Mouse (Mus musculus) 416B (cell line): Measurements from ENCODE around the gene Twist1.
A peak's percentile ranks its signal among the peaks of the same experiment; 100 is the strongest.

Source experiments
- DNase-seq: peaks from one replicate; pipeline ENCODE4 v3.0.0; 2011; ENCODE audit warnings: low read depth

Twist1 gene

GRCm38 (mm10) chr12:33957400-33958240 lies at the start of gene Twist1:
TSS of gene Twist1 (plus strand) at chr12:33957671.
- no peak for DNase-seq

DNA sequence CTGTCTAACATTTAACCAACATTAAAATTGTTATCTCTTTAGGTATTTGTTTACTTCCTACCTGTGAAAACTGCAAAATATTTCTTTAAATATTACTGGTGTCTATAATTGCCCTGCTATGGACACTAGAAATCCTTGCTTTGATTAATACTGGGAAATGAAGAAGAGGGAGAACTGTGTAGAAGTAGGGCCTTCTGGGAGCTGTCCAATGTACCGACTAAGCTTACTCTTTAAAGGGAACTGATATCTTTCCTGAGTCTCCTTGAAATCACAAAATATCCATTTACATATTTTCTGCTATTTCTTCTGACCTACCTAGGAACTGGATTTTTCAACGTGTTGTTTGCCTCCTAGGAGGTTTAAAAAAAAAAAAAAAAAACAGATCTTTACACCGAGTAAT lies 30.7 kb upstream of the Twist1 start:
- DNase-seq, result peak; percentile 23

DNA sequence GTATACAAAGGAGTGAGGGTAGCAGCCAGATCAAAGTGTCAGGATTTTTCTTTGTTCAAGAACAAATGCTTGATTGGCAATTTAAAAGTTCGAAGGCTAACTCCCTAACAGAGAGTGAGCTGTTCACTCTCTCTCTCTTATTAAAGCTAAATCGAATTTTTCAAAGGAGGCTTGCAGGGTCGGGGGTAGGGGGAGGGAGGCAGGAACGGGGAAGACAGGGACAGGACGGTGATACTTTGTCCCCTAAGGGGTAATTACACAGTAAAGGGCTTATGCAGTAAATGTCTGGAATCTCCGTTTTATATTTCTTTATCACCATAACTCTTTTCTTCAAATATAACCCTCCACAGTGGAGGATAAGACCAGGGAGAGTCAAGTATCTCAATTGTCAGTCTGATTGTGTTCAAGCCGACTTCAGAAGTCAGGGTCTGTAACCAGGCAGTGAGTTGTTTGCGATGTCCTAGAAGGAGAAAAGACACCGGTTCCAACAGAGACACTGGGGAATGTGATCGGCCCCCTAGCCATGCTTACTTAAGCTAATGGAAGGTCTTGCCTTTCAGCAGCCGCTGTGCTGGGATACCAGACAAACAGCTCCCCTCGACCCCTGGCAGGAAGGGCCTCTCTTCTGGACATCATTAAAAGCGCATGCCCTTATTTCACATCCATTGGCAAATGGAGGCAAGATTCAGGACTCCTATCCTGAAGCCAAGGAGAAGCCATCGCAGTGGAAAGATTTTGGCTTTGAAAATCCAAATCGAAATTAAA lies 30.0 kb upstream of the Twist1 start:
- no peak for DNase-seq

- no peak for DNase-seq
Measured at GRCm38 (mm10) chr12:33928331-33929192, 28.9 kb upstream of the Twist1 start, which contains the start of gene Ferd3l. TSS of gene Ferd3l (plus strand) at chr12:33928425.

DNA sequence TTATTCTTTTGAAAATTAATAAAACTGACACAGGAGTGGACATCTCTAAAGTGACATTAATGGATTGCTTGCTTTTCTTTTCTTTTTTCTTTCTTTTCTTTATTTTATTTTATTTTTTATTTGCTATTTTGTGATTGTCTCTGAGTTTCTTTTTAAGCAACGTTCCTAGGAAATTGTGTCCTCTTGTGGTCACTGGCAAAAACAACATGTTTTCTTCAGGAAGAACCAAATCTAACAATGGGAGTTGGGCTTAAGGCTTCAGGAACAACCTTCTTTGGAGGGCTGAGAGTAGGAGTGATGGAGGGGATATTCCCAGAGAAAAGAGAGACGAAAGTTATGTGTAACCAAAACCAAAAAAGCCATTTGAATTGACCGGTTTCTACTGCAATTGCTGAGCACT lies 4.6 kb upstream of the Twist1 start:
- no peak for DNase-seq

GRCm38 (mm10) chr12:33954931-33955565 lies 2.4 kb upstream of the Twist1 start:
- no peak for DNase-seq

- DNase-seq, result no peak
Measured at GRCm38 (mm10) chr12:33955606-33956295, 1.7 kb upstream of the Twist1 start.

DNA sequence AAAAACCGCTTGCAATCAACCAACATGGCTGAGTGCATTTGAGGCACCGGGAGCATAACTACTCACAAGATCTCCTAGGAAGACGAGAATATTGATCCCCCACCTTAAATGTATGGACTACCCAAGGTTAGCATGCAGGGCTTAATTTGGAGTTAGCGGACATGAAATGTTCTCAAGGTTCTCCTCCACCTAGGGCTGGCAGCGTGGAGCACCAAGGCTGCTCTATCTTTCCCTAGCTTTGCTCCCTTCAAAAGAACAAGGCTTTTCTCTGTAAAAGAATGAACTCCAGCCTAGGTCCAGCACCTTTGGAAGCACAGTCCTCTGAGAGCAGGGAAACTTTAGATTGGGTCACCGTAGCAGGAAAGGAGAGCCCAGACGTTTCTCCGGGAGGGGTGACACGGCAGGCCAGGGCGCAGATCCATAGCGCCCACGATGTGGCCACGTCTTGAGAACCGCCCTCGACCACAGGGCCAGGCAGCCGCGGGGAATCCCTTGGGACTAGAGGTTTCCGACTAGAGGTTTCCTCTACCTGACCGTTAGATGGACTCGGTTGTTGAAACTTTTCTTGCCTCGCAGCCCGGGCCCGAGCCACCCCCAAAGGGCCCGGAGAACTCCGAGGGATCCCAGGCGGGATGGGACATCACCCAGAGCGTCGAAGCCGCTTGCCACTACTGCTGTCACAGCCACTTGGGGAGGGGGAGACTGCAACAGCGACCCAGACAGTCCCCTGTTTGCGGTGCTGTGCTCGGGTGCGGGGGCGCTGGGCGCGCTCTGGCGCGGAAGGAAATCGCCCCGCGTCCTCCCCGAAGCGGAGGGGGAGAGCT lies 683 bp upstream of the Twist1 start:
- no peak for DNase-seq

- DNase-seq, result no peak
Measured at GRCm38 (mm10) chr12:33958241-33959194, 1.0 kb downstream of the Twist1 start.

DNA sequence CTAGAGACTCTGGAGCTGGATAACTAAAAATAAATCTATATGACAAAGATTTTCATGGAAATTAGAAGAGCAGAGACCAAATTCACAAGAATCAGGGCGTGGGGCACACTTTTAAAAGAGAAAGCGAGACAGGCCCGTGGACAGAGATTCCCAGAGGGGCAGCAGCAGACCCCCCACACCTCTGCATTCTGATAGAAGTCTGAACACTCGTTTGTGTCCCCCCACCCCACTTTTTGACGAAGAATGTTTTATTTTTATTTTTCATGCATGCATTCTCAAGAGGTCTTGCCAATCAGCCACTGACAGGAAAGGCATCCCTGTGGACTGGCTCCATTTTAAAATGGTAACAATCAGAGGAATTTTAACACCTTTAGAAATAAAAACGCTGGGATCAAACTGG lies 1.7 kb downstream of the Twist1 start:
- no peak for DNase-seq

DNA sequence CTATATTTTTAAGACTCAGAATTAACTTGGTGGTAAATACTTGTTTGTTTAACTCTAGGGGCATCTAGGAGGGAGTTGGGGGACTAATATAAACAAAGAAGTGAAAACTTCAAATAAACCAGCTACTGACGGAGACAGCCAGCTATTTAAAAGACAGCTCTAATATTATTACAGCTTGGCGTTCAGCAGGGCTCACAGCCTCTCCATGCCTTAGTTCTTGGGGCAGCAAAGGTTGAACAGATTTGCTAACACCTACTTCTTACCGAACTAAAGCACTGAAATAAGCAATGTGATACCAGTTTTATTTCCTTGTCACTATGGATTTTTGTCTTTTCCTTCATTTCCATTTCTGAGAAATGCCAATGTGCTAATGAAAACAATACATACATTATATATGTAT lies 2.4 kb downstream of the Twist1 start:
- no peak for DNase-seq

DNA sequence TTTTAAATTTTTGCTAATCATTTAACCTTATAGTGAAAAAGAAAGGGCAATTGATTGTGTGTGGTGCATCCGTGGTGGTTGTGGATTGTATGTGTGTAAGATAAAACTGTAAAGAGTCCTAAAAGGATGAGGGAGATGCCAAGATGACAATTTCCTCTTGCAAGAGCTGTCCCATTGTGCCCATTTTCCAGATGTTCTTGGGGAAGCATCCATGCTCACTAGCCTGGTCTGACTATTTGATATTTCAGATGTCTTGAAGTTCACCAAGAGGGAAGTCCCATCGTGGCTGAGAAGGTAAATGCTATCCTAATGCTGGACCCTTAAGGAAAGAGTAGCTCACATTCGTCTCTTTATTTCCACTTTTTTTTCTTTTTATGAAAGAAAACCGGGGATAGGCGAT lies 3.5 kb downstream of the Twist1 start:
- DNase-seq, result no peak

GRCm38 (mm10) chr12:33962118-33962772 lies 4.8 kb downstream of the Twist1 start:
- no peak for DNase-seq

- no peak for DNase-seq
Measured at GRCm38 (mm10) chr12:33962773-33963130, 5.3 kb downstream of the Twist1 start.

GRCm38 (mm10) chr12:33963671-33964369 lies 6.3 kb downstream of the Twist1 start:
- no peak for DNase-seq

- no peak for DNase-seq
Measured at GRCm38 (mm10) chr12:33964427-33964826, 7.0 kb downstream of the Twist1 start.

DNA sequence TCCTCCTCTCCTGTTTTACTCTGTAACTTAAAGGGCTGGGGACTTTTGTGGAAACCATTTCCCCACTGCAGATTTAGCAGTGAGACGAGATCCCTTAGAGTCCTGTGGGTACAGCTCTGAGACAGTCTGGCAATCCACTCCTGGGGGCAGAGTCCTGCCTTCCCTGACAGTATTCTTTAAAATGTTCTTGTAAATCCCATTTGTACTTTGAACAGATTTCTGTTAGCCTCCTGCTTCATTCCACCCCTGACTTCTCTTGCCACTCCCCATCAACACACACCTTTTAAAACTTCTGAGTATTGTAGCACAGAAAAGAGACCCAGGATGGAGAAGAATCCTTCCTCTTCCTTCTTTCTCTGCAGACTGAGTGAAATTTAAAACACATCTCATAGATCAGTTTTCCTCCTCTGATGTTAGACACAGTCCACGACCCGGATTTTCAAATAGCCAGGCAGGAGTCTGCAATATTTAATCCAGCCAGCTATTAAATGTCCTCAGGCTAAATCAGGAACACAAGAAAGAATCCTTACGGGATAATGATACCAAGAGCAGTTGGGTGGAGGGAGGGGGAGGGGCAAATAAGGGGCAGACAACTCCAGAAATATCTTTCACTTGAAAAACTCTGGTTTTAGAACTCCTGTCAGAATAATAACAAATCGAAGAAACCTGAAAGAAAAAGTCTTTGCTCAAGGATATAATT lies 8.3 kb downstream of the Twist1 start:
- DNase-seq, result no peak
